Mouse (Mus musculus) kidney, embryonic 16.5 days (tissue): Measurements from ENCODE around the gene Rabl2. TPM values are rescaled to one million over a fixed set of nuclear protein-coding genes. Genes with fewer than 3 reads are reported as not detected.

Experiments
- ATAC-seq: fragments of 200-750 bp; cut with Nextera tagmentation; 2 replicates; pipeline ENCODE4 v1.8.0; 2017; ENCODE audit warnings: moderate TSS enrichment; ENCODE audit not compliant: low FRiP score, low TSS enrichment
- H3K27ac ChIP-seq: fragments of 300-500 bp; sonication (generic); 2 replicates; pipeline ENCODE4 v1.5.1; 2014; ENCODE audit warnings: low read length
- H3K27me3 ChIP-seq: fragments of 300-500 bp; sonication (generic); 2 replicates; pipeline ENCODE4 v1.6.1; 2014; ENCODE audit warnings: low read length, control low read depth, mixed read lengths; ENCODE audit not compliant: insufficient read depth
- H3K36me3 ChIP-seq: fragments of 300-500 bp; sonication (generic); 2 replicates; pipeline ENCODE4 v1.6.1; 2014; ENCODE audit warnings: low read length, control low read depth, mixed read lengths; ENCODE audit not compliant: insufficient read depth
- H3K4me1 ChIP-seq: fragments of 300-500 bp; sonication (generic); 2 replicates; pipeline ENCODE4 v1.6.1; 2014; ENCODE audit warnings: low read length, control low read depth, mixed read lengths; ENCODE audit not compliant: insufficient read depth
- H3K4me2 ChIP-seq: fragments of 300-500 bp; sonication (generic); replicated peaks from 2 replicates; pipeline ENCODE4 v1.6.1; 2014; ENCODE audit warnings: low read depth, low read length
- H3K4me3 ChIP-seq: fragments of 300-500 bp; sonication (generic); 2 replicates; pipeline ENCODE4 v1.5.1; 2014; ENCODE audit warnings: mild to moderate bottlenecking, low read length
- H3K9ac ChIP-seq: fragments of 300-500 bp; sonication (generic); replicated peaks from 2 replicates; pipeline ENCODE4 v1.6.1; 2014; ENCODE audit warnings: low read length
- H3K9me3 ChIP-seq: fragments of 300-500 bp; sonication (generic); 2 replicates; pipeline ENCODE4 v1.6.1; 2016; ENCODE audit warnings: low read length, control low read depth
- WGBS: fragments of 180-500 bp; shearing (Covaris S2); extraction: QIAGEN DNeasy Blood & Tissue Kit; methylation state at CpG from one replicate; pipeline ENCODE4 v1.1.7; 2014; 5-methylcytosine and 5-hydroxymethylcytosine counted together
- polyA plus RNA-seq: library from polyadenylated mRNA; unstranded; fragments of >200 nt; fragmentation: Nextera tagmentation; extraction: Ambion mirVana; gene quantifications from 2 replicates; pipeline ENCODE4 v1.2.1, GENCODE M21; 2015

Gene Rabl2
- polyA plus RNA-seq, result 56.1 and 59.5 TPM in 2 replicates

- no peaks in the 10 kb centered on the region for H3K9me3 ChIP-seq
- peaks cover 17% of the 10 kb centered on the region for H3K4me1 ChIP-seq
- 0 out of 2 replicates have a peak within 1 kb of the TSS, but pooled peaks have one; percentile 7 for H3K27ac ChIP-seq
- peak; percentile 97 for ATAC-seq
- H3K4me2 ChIP-seq, result peak within 1 kb of the TSS; percentile 87
- no peaks in the 10 kb centered on the region for H3K27me3 ChIP-seq
- peak within 1 kb of the TSS; percentile 77 for H3K4me3 ChIP-seq
- peak within 1 kb of the TSS; percentile 78 for H3K9ac ChIP-seq
- H3K36me3 ChIP-seq, result no peaks in the 10 kb centered on the region; the same call in 1 of the 2 replicates
- under 1% methylated on average over 35 of the region's 35 CpGs for WGBS
Observed at GRCm38 (mm10) chr15:89591723-89592455, at the start of gene Rabl2. Gene Rabl2 (minus strand): TSS chr15:89591923.

GRCm38 (mm10) chr15:89623626-89623959 lies 31.9 kb upstream of the Rabl2 start:
- no peak overlapping the region for H3K4me2 ChIP-seq
- no peaks in the 10 kb centered on the region for H3K9me3 ChIP-seq
- 8% methylated on average over 6 of the region's 6 CpGs for WGBS
- H3K4me1 ChIP-seq, result no peaks in the 10 kb centered on the region
- no peak overlapping the region for H3K9ac ChIP-seq
- H3K27me3 ChIP-seq, result no peaks in the 10 kb centered on the region
- no peak overlapping the region for H3K27ac ChIP-seq
- ATAC-seq, result peak; percentile 15; the same call in 1 of the 2 replicates
- H3K4me3 ChIP-seq, result no peak overlapping the region
- H3K36me3 ChIP-seq, result no peaks in the 10 kb centered on the region

- H3K36me3 ChIP-seq, result no peaks in the 10 kb centered on the region
- H3K4me1 ChIP-seq, result no peaks in the 10 kb centered on the region
- no peaks in the 10 kb centered on the region for H3K9me3 ChIP-seq
- no peak overlapping the region for H3K4me2 ChIP-seq
- peak; percentile 46; the same call in 1 of the 2 replicates for ATAC-seq
- no peak overlapping the region for H3K27ac ChIP-seq
- no peak overlapping the region for H3K9ac ChIP-seq
- 56% methylated on average over 5 of the region's 5 CpGs for WGBS
- no peaks in the 10 kb centered on the region for H3K27me3 ChIP-seq
- no peak overlapping the region for H3K4me3 ChIP-seq
Observed at GRCm38 (mm10) chr15:89622959-89623625, 31.4 kb upstream of the Rabl2 start.

- Histone ChIP-seq H3K27me3 (no peaks in the 10 kb centered on the region), H3K27ac (no peak overlapping the region), H3K4me3 (no peak overlapping the region), H3K36me3 (no peaks in the 10 kb centered on the region), H3K4me1 (no peaks in the 10 kb centered on the region), H3K9me3 (no peaks in the 10 kb centered on the region), H3K9ac (no peak overlapping the region), H3K4me2 (no peak overlapping the region)
- 0 out of 2 replicates have a peak, but pooled peaks have one; percentile 15 for ATAC-seq
- WGBS, result 78% methylated on average over 12 of the region's 12 CpGs
Observed at GRCm38 (mm10) chr15:89622312-89622958, 30.7 kb upstream of the Rabl2 start.

- H3K4me2 ChIP-seq, result no peak overlapping the region
- 81% methylated on average over 9 of the region's 9 CpGs for WGBS
Observed at GRCm38 (mm10) chr15:89607888-89608287, 16.2 kb upstream of the Rabl2 start.

GRCm38 (mm10) chr15:89607480-89607879 lies 15.8 kb upstream of the Rabl2 start:
- WGBS, result 83% methylated on average over 8 of the region's 8 CpGs
- Histone ChIP-seq H3K27ac (no peak overlapping the region), H3K36me3 (no peaks in the 10 kb centered on the region), H3K27me3 (no peaks in the 10 kb centered on the region), H3K4me1 (no peaks in the 10 kb centered on the region), H3K9me3 (no peaks in the 10 kb centered on the region), H3K4me3 (no peak overlapping the region), H3K4me2 (no peak overlapping the region), H3K9ac (no peak overlapping the region)
- ATAC-seq, result no peak

More at GRCm38 (mm10) chr15:89607888-89608287, 16.2 kb upstream of the Rabl2 start:
- no peak overlapping the region for H3K4me3 ChIP-seq
- no peak for ATAC-seq
- H3K9ac ChIP-seq, result no peak overlapping the region
- H3K27ac ChIP-seq, result no peak overlapping the region
- H3K36me3 ChIP-seq, result no peaks in the 10 kb centered on the region
- no peaks in the 10 kb centered on the region for H3K27me3 ChIP-seq
- H3K4me1 ChIP-seq, result no peaks in the 10 kb centered on the region
- no peaks in the 10 kb centered on the region for H3K9me3 ChIP-seq

- H3K27ac ChIP-seq, result no peak overlapping the region
- no peaks in the 10 kb centered on the region for H3K27me3 ChIP-seq
- H3K9me3 ChIP-seq, result no peaks in the 10 kb centered on the region
- 71% methylated on average over 12 of the region's 12 CpGs for WGBS
- H3K36me3 ChIP-seq, result no peaks in the 10 kb centered on the region
- H3K4me1 ChIP-seq, result no peaks in the 10 kb centered on the region
- no peak overlapping the region for H3K4me3 ChIP-seq
- no peak for ATAC-seq
- H3K4me2 ChIP-seq, result no peak overlapping the region
- H3K9ac ChIP-seq, result no peak overlapping the region
Observed at GRCm38 (mm10) chr15:89605822-89606570, 14.3 kb upstream of the Rabl2 start.

- no peak overlapping the region for H3K9ac ChIP-seq
- ATAC-seq, result no peak; the same call in 1 of the 2 replicates
- 57% methylated on average over 3 of the region's 4 CpGs for WGBS
- H3K36me3 ChIP-seq, result no peaks in the 10 kb centered on the region; the same call in 1 of the 2 replicates
- no peaks in the 10 kb centered on the region for H3K9me3 ChIP-seq
- no peaks in the 10 kb centered on the region for H3K27me3 ChIP-seq
- no peak overlapping the region for H3K27ac ChIP-seq
- H3K4me1 ChIP-seq, result peaks cover 17% of the 10 kb centered on the region
- peak overlapping the region; percentile 87 for H3K4me2 ChIP-seq
- peak overlapping the region; percentile 77; the same call in 1 of the 2 replicates for H3K4me3 ChIP-seq
Observed at GRCm38 (mm10) chr15:89592548-89592947, 825 bp upstream of the Rabl2 start.

GRCm38 (mm10) chr15:89591317-89591716 lies 406 bp downstream of the Rabl2 start:
- H3K4me2 ChIP-seq, result peak overlapping the region; percentile 87
- H3K27me3 ChIP-seq, result no peaks in the 10 kb centered on the region
- peak overlapping the region; percentile 78 for H3K9ac ChIP-seq
- H3K4me3 ChIP-seq, result peak overlapping the region; percentile 77
- peaks cover 17% of the 10 kb centered on the region for H3K4me1 ChIP-seq
- peaks cover 4% of the 10 kb centered on the region; the same call in 1 of the 2 replicates for H3K36me3 ChIP-seq
- peak; percentile 3; the same call in 1 of the 2 replicates for ATAC-seq
- WGBS, result 2% methylated on average over 30 of the region's 30 CpGs
- no peaks in the 10 kb centered on the region for H3K9me3 ChIP-seq
- no peak overlapping the region for H3K27ac ChIP-seq
